Mouse (Mus musculus) small intestine, adult 2 months (tissue): ENCODE measurements around the gene Gm37240. TPM values are rescaled to one million over a fixed set of nuclear protein-coding genes. Genes with fewer than 3 reads are reported as not detected.

Experiments
- H3K27ac ChIP-seq: fragments of 200-500 bp; 2 replicates; pipeline ENCODE4 v1.5.1; 2012; ENCODE audit warnings: low read depth, low read length, control low read depth, inconsistent platforms; ENCODE audit not compliant: insufficient read depth
- H3K27me3 ChIP-seq: fragments of 200-500 bp; 2 replicates; pipeline ENCODE4 v1.6.1; 2012; ENCODE audit warnings: mild to moderate bottlenecking, moderate library complexity, low read length, inconsistent platforms; ENCODE audit not compliant: control insufficient read depth, insufficient read depth
- H3K36me3 ChIP-seq: fragments of 200-500 bp; 2 replicates; pipeline ENCODE4 v1.6.1; 2012; ENCODE audit warnings: mild to moderate bottlenecking, low read length, control low read depth, inconsistent platforms; ENCODE audit not compliant: control insufficient read depth, insufficient read depth
- H3K4me1 ChIP-seq: fragments of 200-500 bp; 2 replicates; pipeline ENCODE4 v1.6.1; 2012; ENCODE audit warnings: low read length, inconsistent platforms, mixed read lengths; ENCODE audit not compliant: control insufficient read depth, insufficient read depth, insufficient read length
- H3K4me3 ChIP-seq: fragments of 200-500 bp; 2 replicates; pipeline ENCODE4 v1.5.1; 2012; ENCODE audit warnings: low read depth, mild to moderate bottlenecking, control low read depth, inconsistent platforms, low read length, moderate library complexity
- CTCF ChIP-seq: fragments of 200-500 bp; IDR thresholded peaks from 2 replicates; pipeline ENCODE4 v1.5.1; 2012; ENCODE audit warnings: low read depth, mild to moderate bottlenecking, control low read depth, inconsistent platforms, low read length, moderate library complexity, mixed read lengths; ENCODE audit not compliant: insufficient replicate concordance, insufficient read length; ENCODE audit errors: extremely low read depth
- POLR2A ChIP-seq: fragments of 200-500 bp; IDR thresholded peaks from 2 replicates; pipeline ENCODE4 v1.6.1; 2012; ENCODE audit warnings: low read depth, mild to moderate bottlenecking, control low read depth, inconsistent platforms, low read length, moderate library complexity
- WGBS: fragments of 180-500 bp; shearing (Covaris S2); methylation state at CpG from one replicate; pipeline ENCODE4 v1.1.7; 2018; 5-methylcytosine and 5-hydroxymethylcytosine counted together
- polyA plus RNA-seq: library from polyadenylated mRNA; depleted of rRNA; stranded (reverse); fragments of >200 nt; gene quantifications from 2 replicates; pipeline ENCODE4 v1.2.3, GENCODE M21; 2012

Gm37240 gene
- polyA plus RNA-seq, 1 experiment = 58.2 TPM

- Histone ChIP-seq H3K27me3 (no peaks in the 10 kb centered on the region), H3K4me1 (no peaks in the 10 kb centered on the region), H3K36me3 (no peaks in the 10 kb centered on the region), H3K4me3 (no peak overlapping the region), H3K27ac (no peak overlapping the region)
- WGBS = 70% methylated on average over 4 of the region's 4 CpGs
- no peak for TF ChIP-seq POLR2A
- TF ChIP-seq CTCF = no peak
Measured at GRCm38 (mm10) chr3:85827283-85827682, 60.0 kb downstream of the Gm37240 start.

GRCm38 (mm10) chr3:85820839-85821548, 66.3 kb downstream of the Gm37240 start:
- TF ChIP-seq CTCF (no peak), POLR2A (no peak)
- no peaks in the 10 kb centered on the region for H3K4me1 ChIP-seq
- no peaks in the 10 kb centered on the region for H3K27me3 ChIP-seq
- 79% methylated on average over 15 of the region's 15 CpGs for WGBS
- no peak overlapping the region for H3K27ac ChIP-seq
- no peak overlapping the region for H3K4me3 ChIP-seq
- H3K36me3 ChIP-seq = no peaks in the 10 kb centered on the region

- no peak for TF ChIP-seq POLR2A
- TF ChIP-seq CTCF = no peak
- no peaks in the 10 kb centered on the region for H3K4me1 ChIP-seq
- no peaks in the 10 kb centered on the region for H3K36me3 ChIP-seq
- 72% methylated on average over 3 of the region's 3 CpGs for WGBS
- H3K4me3 ChIP-seq = no peak overlapping the region
- no peaks in the 10 kb centered on the region for H3K27me3 ChIP-seq
- no peak overlapping the region for H3K27ac ChIP-seq
Measured at GRCm38 (mm10) chr3:85819319-85819718, 68.0 kb downstream of the Gm37240 start.

- H3K27ac ChIP-seq = no peak within 1 kb of the TSS
- WGBS = 91% methylated on average over 2 of the region's 2 CpGs
- TF ChIP-seq POLR2A (no peak), CTCF (no peak)
- peaks cover 2% of the 10 kb centered on the region; the same call in 1 of the 2 replicates for H3K4me1 ChIP-seq
- H3K36me3 ChIP-seq = no peaks in the 10 kb centered on the region
- H3K4me3 ChIP-seq = no peak within 1 kb of the TSS
- no peaks in the 10 kb centered on the region for H3K27me3 ChIP-seq
Measured at GRCm38 (mm10) chr3:85817191-85817590, 70.1 kb downstream of the Gm37240 start, which contains the start of gene Fam160a1. Gene Fam160a1, minus strand, starts transcription at chr3:85817291.

- H3K36me3 ChIP-seq = no peaks in the 10 kb centered on the region
- peaks cover 2% of the 10 kb centered on the region; the same call in 1 of the 2 replicates for H3K4me1 ChIP-seq
- no peaks in the 10 kb centered on the region for H3K27me3 ChIP-seq
- H3K4me3 ChIP-seq = no peak overlapping the region
- TF ChIP-seq POLR2A = no peak
- no peak for TF ChIP-seq CTCF
- no peak overlapping the region for H3K27ac ChIP-seq
- WGBS = 63% methylated on average over 7 of the region's 7 CpGs
Measured at GRCm38 (mm10) chr3:85814241-85814640, 73.1 kb downstream of the Gm37240 start.

GRCm38 (mm10) chr3:85813101-85814014, 74.0 kb downstream of the Gm37240 start:
- 44% methylated on average over 4 of the region's 4 CpGs for WGBS
- H3K27ac ChIP-seq = no peak overlapping the region

GRCm38 (mm10) chr3:85812010-85812409, 75.3 kb downstream of the Gm37240 start:
- Histone ChIP-seq H3K27me3 (no peaks in the 10 kb centered on the region), H3K4me1 (peaks cover 2% of the 10 kb centered on the region; the same call in 1 of the 2 replicates), H3K4me3 (no peak overlapping the region), H3K27ac (no peak overlapping the region), H3K36me3 (no peaks in the 10 kb centered on the region)
- WGBS = 90% methylated on average over 5 of the region's 5 CpGs
- no peak for TF ChIP-seq CTCF
- no peak for TF ChIP-seq POLR2A

More at GRCm38 (mm10) chr3:85813101-85814014, 74.0 kb downstream of the Gm37240 start:
- H3K4me1 ChIP-seq = peaks cover 2% of the 10 kb centered on the region; the same call in 1 of the 2 replicates
- no peaks in the 10 kb centered on the region for H3K36me3 ChIP-seq
- H3K4me3 ChIP-seq = no peak overlapping the region
- TF ChIP-seq CTCF = no peak
- TF ChIP-seq POLR2A = no peak
- no peaks in the 10 kb centered on the region for H3K27me3 ChIP-seq
